Mouse (Mus musculus) CD8-positive naive resting alpha-beta T cell, adult 2 months (primary cell): ENCODE measurements around the gene Pfdn2.

Source experiments
- DNase-seq, 2 experiments: peaks; one replicate each; pipeline ENCODE4 v3.0.0; 2022; ENCODE audit warnings: low read depth in 2 of 2, low spot score in 2 of 2

The Pfdn2 gene

GRCm38 (mm10) chr1:171355812-171356340 lies 10.4 kb downstream of the Pfdn2 start:
- peak; percentile 74 to 78 for DNase-seq

- DNase-seq: no peak
These were observed 11.3 kb downstream of the Pfdn2 start for GRCm38 (mm10) chr1:171356814-171357213.

- DNase-seq: peak; percentile 47 to 55
These were observed 13.0 kb downstream of the Pfdn2 start for GRCm38 (mm10) chr1:171358421-171358820.

- no peak for DNase-seq
These were observed 14.8 kb downstream of the Pfdn2 start for GRCm38 (mm10) chr1:171360253-171360652.

GRCm38 (mm10) chr1:171360656-171361055 lies 15.2 kb downstream of the Pfdn2 start, which contains the start of gene Klhdc9:
TSS of gene Klhdc9 (minus strand) at chr1:171360798.
- peak; percentile 87 to 93 for DNase-seq

- peak; percentile 63 to 75 for DNase-seq
These were observed 15.9 kb downstream of the Pfdn2 start for GRCm38 (mm10) chr1:171361106-171362103.

GRCm38 (mm10) chr1:171365934-171366333 lies 20.5 kb downstream of the Pfdn2 start:
- no peak for DNase-seq

GRCm38 (mm10) chr1:171369845-171370556 lies 24.5 kb downstream of the Pfdn2 start, which contains the start of gene Nectin4:
TSS of gene Nectin4 (plus strand) at chr1:171370099.
- DNase-seq: no peak

- no peak for DNase-seq
These were observed 27.4 kb downstream of the Pfdn2 start for GRCm38 (mm10) chr1:171372880-171373279.

GRCm38 (mm10) chr1:171373946-171374345 lies 28.5 kb downstream of the Pfdn2 start:
- DNase-seq: no peak

GRCm38 (mm10) chr1:171375646-171376097 lies 30.2 kb downstream of the Pfdn2 start:
- no peak for DNase-seq

GRCm38 (mm10) chr1:171378298-171378697 lies 32.8 kb downstream of the Pfdn2 start:
- no peak for DNase-seq

- DNase-seq: peak; percentile 75 to 87
These were observed 34.6 kb downstream of the Pfdn2 start for GRCm38 (mm10) chr1:171379935-171380599.

- no peak for DNase-seq
These were observed 36.7 kb downstream of the Pfdn2 start for GRCm38 (mm10) chr1:171382096-171382620.

GRCm38 (mm10) chr1:171384361-171384760 lies 38.9 kb downstream of the Pfdn2 start:
- no peak for DNase-seq

GRCm38 (mm10) chr1:171385171-171385570 lies 39.7 kb downstream of the Pfdn2 start:
- no peak for DNase-seq

GRCm38 (mm10) chr1:171387099-171387498 lies 41.6 kb downstream of the Pfdn2 start:
- DNase-seq: peak; percentile 31 to 39

- peak; percentile 93 to 95 for DNase-seq
These were observed 43.1 kb downstream of the Pfdn2 start, which contains the start of gene Arhgap30 for GRCm38 (mm10) chr1:171388376-171389102. TSS of gene Arhgap30 (plus strand) at chr1:171388954.

GRCm38 (mm10) chr1:171390101-171390500 lies 44.6 kb downstream of the Pfdn2 start:
- DNase-seq: peak; percentile 66 to 79

GRCm38 (mm10) chr1:171401821-171402220 lies 56.4 kb downstream of the Pfdn2 start:
- no peak for DNase-seq
